Mouse (Mus musculus) thymus, adult 2 months (tissue): ENCODE measurements around the gene Bag1.

Experiments used
- CTCF ChIP-seq: fragments of 200-500 bp; IDR thresholded peaks from 2 replicates; pipeline ENCODE4 v1.5.1; 2012; ENCODE audit warnings: mild to moderate bottlenecking, control low read depth, low read length, moderate library complexity, borderline replicate concordance; ENCODE audit not compliant: control insufficient read depth, poor library complexity, insufficient read depth; ENCODE audit errors: extremely low read depth
- POLR2A ChIP-seq: fragments of 200-500 bp; IDR thresholded peaks from 2 replicates; pipeline ENCODE4 v1.6.1; 2012; ENCODE audit warnings: mild to moderate bottlenecking, low read length, control low read depth, moderate library complexity; ENCODE audit not compliant: control insufficient read depth, poor library complexity, insufficient read depth; ENCODE audit errors: extremely low read depth

DNA sequence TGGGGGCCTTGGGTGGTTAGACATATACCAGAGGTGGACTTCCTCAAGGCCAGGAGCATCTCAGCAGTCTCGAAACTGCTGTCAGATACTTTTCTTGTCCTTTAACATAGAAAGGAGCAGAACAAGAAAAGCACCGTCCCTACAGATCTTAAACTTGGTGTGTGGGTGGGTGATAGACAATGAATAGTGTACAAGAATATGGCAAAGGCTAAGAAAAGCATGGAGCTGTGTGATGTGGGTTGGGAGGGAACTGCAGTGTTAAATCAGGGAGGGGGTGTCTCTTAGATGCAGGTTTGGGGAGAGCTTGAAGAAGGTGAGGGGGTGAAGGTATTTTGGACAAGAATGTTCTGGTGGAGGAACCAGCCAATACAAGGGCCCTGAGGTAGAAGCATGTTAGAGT is 27.5 kb downstream of the Bag1 start:
- TF ChIP-seq CTCF (no peak), POLR2A (no peak)
